Mouse (Mus musculus) liver, adult 2 months (tissue): ENCODE results near the gene Zkscan14.

Source experiments
- CTCF ChIP-seq: fragments of 200-500 bp; IDR thresholded peaks from 2 replicates; pipeline ENCODE4 v1.5.1; 2011; ENCODE audit warnings: low read depth, low read length, control low read depth
- POLR2A ChIP-seq: fragments of 200-500 bp; IDR thresholded peaks from 2 replicates; pipeline ENCODE4 v1.6.1; 2011; ENCODE audit warnings: low read length, control low read depth; ENCODE audit not compliant: insufficient read depth; ENCODE audit errors: extremely low read depth

GRCm38 (mm10) chr5:145231367-145231871 is 29.8 kb upstream of the Zkscan14 start, which contains the start of gene Zfp655:
- TF ChIP-seq CTCF (0 out of 2 replicates have a peak, but pooled peaks have one; percentile 2), POLR2A (peak; percentile 92)
